Mouse (Mus musculus) hindbrain, embryonic 11.5 days (tissue): ENCODE results near the gene Il21r. TPM values are rescaled to one million over a fixed set of nuclear protein-coding genes. Genes with fewer than 3 reads are reported as not detected.

Source experiments
- ATAC-seq: fragments of 200-750 bp; cut with Nextera tagmentation; 2 replicates; pipeline ENCODE4 v1.8.0; 2017; ENCODE audit warnings: mild to moderate bottlenecking, moderate TSS enrichment, moderate library complexity; ENCODE audit not compliant: low FRiP score
- DNase-seq: peaks from one replicate; pipeline ENCODE4 v3.0.0-alpha.2; 2015; ENCODE audit warnings: low spot score
- H3K27ac ChIP-seq: fragments of 300-500 bp; sonication (generic); 2 replicates; pipeline ENCODE4 v1.5.1; 2014; ENCODE audit warnings: mild to moderate bottlenecking, low read depth, low read length
- H3K27me3 ChIP-seq: fragments of 300-500 bp; sonication (generic); 2 replicates; pipeline ENCODE4 v1.6.1; 2014; ENCODE audit warnings: mild to moderate bottlenecking, low read length, moderate library complexity, mixed read lengths; ENCODE audit not compliant: control insufficient read depth, insufficient read depth
- H3K36me3 ChIP-seq: fragments of 300-500 bp; sonication (generic); 2 replicates; pipeline ENCODE4 v1.6.1; 2014; ENCODE audit warnings: mild to moderate bottlenecking, low read length, moderate library complexity, mixed read lengths; ENCODE audit not compliant: control insufficient read depth, insufficient read depth
- H3K4me1 ChIP-seq: fragments of 300-500 bp; sonication (generic); replicated peaks from 2 replicates; pipeline ENCODE4 v1.6.1; 2014; ENCODE audit warnings: low read length, mixed read lengths; ENCODE audit not compliant: control insufficient read depth, insufficient read depth
- H3K4me2 ChIP-seq: fragments of 300-500 bp; sonication (generic); replicated peaks from 2 replicates; pipeline ENCODE4 v1.6.1; 2014; ENCODE audit warnings: mild to moderate bottlenecking, low read depth, low read length
- H3K4me3 ChIP-seq: fragments of 300-500 bp; sonication (generic); 2 replicates; pipeline ENCODE4 v1.5.1; 2014; ENCODE audit warnings: low read depth, low read length
- H3K9ac ChIP-seq: fragments of 300-500 bp; sonication (generic); 2 replicates; pipeline ENCODE4 v1.6.1; 2014; ENCODE audit warnings: low read depth, low read length
- H3K9me3 ChIP-seq: fragments of 300-500 bp; sonication (generic); 2 replicates; pipeline ENCODE4 v1.6.1; 2016; ENCODE audit warnings: low read length; ENCODE audit not compliant: control insufficient read depth
- WGBS: fragments of 180-500 bp; shearing (Covaris S2); extraction: QIAGEN DNeasy Blood & Tissue Kit; methylation state at CpG from one replicate; pipeline ENCODE4 v1.1.7; 2014; 5-methylcytosine and 5-hydroxymethylcytosine counted together
- polyA plus RNA-seq: library from polyadenylated mRNA; unstranded; fragments of >200 nt; fragmentation: Nextera tagmentation; extraction: Ambion mirVana; gene quantifications from 2 replicates; pipeline ENCODE4 v1.2.1, GENCODE M21; 2014

Gene Il21r
- polyA plus RNA-seq, 1 experiment from 2014 or later, result 0.09 TPM

- Histone ChIP-seq H3K27ac (no peak overlapping the region), H3K4me2 (no peak overlapping the region), H3K27me3 (no peaks in the 10 kb centered on the region), H3K4me3 (no peak overlapping the region), H3K36me3 (no peaks in the 10 kb centered on the region), H3K9me3 (no peaks in the 10 kb centered on the region), H3K9ac (no peak overlapping the region), H3K4me1 (no peaks in the 10 kb centered on the region)
- ATAC-seq (no peak), DNase-seq (no peak)
- WGBS, result 85% methylated on average over 7 of the region's 7 CpGs
Observed at GRCm38 (mm10) chr7:125618016-125618415, 14.8 kb downstream of the Il21r start.

DNA sequence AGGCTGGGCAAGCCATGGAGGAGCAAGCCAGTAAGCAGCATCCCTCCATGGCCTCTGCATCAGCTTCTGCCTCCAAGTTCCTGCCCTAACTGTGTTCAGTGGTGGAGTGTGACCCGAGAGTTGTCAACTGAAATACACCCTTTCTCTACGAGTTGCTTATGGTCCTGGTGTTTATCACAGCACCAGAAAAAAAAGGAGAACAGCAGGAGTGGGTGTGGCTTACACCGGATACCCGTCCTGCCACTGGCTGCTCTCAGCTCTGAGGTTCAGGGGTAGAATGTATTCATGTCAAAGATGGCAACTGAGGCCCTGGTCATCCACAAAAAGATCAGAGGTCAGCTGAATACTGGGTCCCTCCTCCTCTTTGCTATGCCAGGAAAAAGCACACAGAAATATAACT, 16.8 kb downstream of the Il21r start:
- no peaks in the 10 kb centered on the region for H3K4me1 ChIP-seq
- WGBS, result 85% methylated on average over 4 of the region's 4 CpGs
- H3K9me3 ChIP-seq, result no peaks in the 10 kb centered on the region
- no peak for ATAC-seq
- no peak overlapping the region for H3K4me3 ChIP-seq
- H3K36me3 ChIP-seq, result no peaks in the 10 kb centered on the region
- no peak overlapping the region for H3K4me2 ChIP-seq
- no peak overlapping the region for H3K27ac ChIP-seq
- no peak overlapping the region for H3K9ac ChIP-seq
- DNase-seq, result no peak
- no peaks in the 10 kb centered on the region for H3K27me3 ChIP-seq

DNA sequence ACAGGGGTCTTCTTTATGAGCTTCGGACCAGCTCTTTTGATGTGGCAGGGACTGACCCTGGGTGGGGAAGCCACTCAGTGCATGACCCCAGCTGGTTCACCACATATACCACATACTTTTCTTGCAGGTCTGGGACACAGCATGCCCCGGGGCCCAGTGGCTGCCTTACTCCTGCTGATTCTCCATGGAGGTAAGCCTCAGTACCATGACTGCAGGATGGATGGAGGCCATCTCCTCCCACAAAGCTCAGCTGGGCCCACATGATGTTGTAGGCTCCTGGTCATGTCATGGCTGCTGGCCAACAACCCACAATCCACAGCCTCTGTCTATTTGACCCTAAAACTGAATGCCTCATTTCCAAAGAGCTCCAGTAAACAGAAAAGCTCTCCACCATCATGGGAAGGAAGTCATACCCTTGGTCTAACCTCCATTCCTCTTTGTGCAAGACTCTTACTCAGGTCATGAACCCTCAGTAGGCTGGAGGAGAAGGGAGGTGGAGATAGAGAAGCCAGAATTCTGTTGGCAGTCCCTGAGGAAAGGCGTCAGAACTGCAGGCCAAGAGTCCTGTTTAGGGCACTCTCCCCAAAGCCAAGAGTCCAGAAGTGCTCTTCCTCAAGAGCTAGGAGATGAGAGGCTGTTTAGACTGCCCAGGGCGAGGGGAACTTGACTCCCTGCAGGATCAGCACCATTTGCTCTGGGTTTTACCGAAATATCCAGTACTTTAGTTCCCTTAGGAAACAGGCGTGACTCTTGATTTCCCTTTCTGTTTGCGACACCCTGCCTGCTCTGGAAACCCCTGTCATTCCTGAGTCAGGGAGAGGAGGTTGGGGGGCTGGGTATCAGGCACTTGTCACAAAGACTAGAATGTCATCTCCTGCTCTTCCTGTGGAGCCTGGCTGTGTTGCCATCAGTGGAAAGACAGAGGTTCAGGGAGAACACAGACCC, 19.8 kb downstream of the Il21r start:
- ATAC-seq, result no peak

DNA sequence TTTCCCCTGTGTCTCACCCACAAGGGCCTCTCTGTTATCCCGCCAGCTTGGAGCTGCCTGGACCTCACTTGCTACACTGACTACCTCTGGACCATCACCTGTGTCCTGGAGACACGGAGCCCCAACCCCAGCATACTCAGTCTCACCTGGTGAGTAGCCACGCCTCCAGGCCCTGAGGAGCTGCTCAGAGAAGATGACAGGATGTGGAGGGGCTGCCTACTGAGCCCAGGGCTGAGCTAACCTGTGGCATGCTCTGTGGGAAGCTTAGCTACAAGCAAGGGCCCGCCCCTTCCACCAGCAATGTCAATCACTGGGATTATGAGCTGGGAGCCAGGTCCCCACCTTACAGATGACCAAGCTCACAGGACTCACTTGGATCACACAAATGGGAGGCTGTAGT, 22.0 kb downstream of the Il21r start:
- no peaks in the 10 kb centered on the region for H3K36me3 ChIP-seq
- no peak overlapping the region for H3K9ac ChIP-seq
- 76% methylated on average over 4 of the region's 4 CpGs for WGBS
- no peak overlapping the region for H3K4me3 ChIP-seq
- H3K27ac ChIP-seq, result no peak overlapping the region
- H3K27me3 ChIP-seq, result no peaks in the 10 kb centered on the region
- H3K9me3 ChIP-seq, result no peaks in the 10 kb centered on the region
- DNase-seq (no peak), ATAC-seq (no peak)
- H3K4me1 ChIP-seq, result no peaks in the 10 kb centered on the region
- H3K4me2 ChIP-seq, result no peak overlapping the region

More for the DNA sequence above, 19.8 kb downstream of the Il21r start:
- Histone ChIP-seq H3K27ac (no peak overlapping the region), H3K4me2 (no peak overlapping the region), H3K9me3 (no peaks in the 10 kb centered on the region), H3K9ac (no peak overlapping the region), H3K4me3 (no peak overlapping the region), H3K27me3 (no peaks in the 10 kb centered on the region), H3K36me3 (no peaks in the 10 kb centered on the region), H3K4me1 (no peaks in the 10 kb centered on the region)
- DNase-seq, result no peak
- 76% methylated on average over 7 of the region's 7 CpGs for WGBS

GRCm38 (mm10) chr7:125625829-125626228, 22.6 kb downstream of the Il21r start:
- Histone ChIP-seq H3K27me3 (no peaks in the 10 kb centered on the region), H3K4me2 (no peak overlapping the region), H3K4me3 (no peak overlapping the region), H3K4me1 (no peaks in the 10 kb centered on the region), H3K9me3 (no peaks in the 10 kb centered on the region), H3K27ac (no peak overlapping the region), H3K9ac (no peak overlapping the region), H3K36me3 (no peaks in the 10 kb centered on the region)
- ATAC-seq (no peak), DNase-seq (no peak)
- WGBS, result 58% methylated on average over 7 of the region's 7 CpGs

DNA sequence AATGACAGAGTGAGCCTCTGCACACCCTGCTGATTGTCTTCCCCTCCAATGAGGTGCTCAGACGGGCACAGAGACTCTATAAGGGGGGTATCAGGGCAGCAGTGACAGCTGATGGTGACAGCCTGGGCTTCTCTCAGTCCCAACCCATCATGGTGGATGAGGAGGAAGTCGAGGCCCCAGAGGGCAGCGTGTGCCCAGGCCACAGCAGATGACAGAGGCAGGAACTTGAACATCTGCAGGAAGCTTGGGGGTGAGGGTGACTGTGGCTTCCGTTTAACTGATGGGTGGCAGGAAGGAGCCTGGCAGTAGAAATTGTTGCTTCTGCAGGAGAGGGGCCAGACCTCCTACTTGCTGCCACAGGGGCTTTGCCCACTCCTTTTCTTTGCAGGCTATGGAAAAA, 27.1 kb downstream of the Il21r start:
- H3K36me3 ChIP-seq, result no peaks in the 10 kb centered on the region
- no peak overlapping the region for H3K9ac ChIP-seq
- no peak overlapping the region for H3K4me2 ChIP-seq
- DNase-seq, result no peak
- H3K27me3 ChIP-seq, result no peaks in the 10 kb centered on the region
- no peak overlapping the region for H3K27ac ChIP-seq
- H3K4me1 ChIP-seq, result no peaks in the 10 kb centered on the region
- 64% methylated on average over 4 of the region's 4 CpGs for WGBS
- no peak overlapping the region for H3K4me3 ChIP-seq
- no peaks in the 10 kb centered on the region for H3K9me3 ChIP-seq
- no peak for ATAC-seq

DNA sequence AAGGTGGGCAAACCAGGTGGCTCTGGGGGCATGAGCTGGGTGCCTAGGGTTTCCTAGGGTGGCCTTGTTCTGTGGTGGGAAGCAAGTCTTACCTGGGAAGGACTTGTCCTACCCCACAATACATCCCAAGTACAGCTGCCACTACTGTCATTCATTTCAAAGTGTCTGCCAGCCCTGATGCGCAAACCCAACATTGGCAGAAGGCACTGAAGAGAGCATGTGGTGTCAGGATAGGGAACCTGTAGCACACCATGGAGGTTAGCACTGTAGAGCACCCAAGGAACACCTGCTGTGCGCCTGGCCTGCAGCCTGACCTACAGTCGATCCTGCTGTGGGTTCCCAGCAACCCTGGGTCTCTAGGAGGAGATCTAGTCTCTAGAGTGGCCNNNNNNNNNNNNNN, 27.8 kb downstream of the Il21r start:
- no peaks in the 10 kb centered on the region for H3K4me1 ChIP-seq
- no peak for ATAC-seq
- WGBS, result 85% methylated on average over 3 of the region's 3 CpGs

GRCm38 (mm10) chr7:125637220-125638140, 34.3 kb downstream of the Il21r start:
- peaks cover 9% of the 10 kb centered on the region; the same call in 1 of the 2 replicates for H3K36me3 ChIP-seq
- 84% methylated on average over 8 of the region's 8 CpGs for WGBS
- no peak overlapping the region for H3K9ac ChIP-seq
- ATAC-seq, result no peak
- H3K4me3 ChIP-seq, result no peak overlapping the region
- H3K27me3 ChIP-seq, result no peaks in the 10 kb centered on the region
- no peak overlapping the region for H3K4me2 ChIP-seq
- no peak overlapping the region for H3K27ac ChIP-seq
- H3K9me3 ChIP-seq, result no peaks in the 10 kb centered on the region
- H3K4me1 ChIP-seq, result no peaks in the 10 kb centered on the region
- DNase-seq, result no peak

More for the DNA sequence above, 27.8 kb downstream of the Il21r start:
- Histone ChIP-seq H3K27me3 (no peaks in the 10 kb centered on the region), H3K4me3 (no peak overlapping the region), H3K36me3 (no peaks in the 10 kb centered on the region), H3K9me3 (no peaks in the 10 kb centered on the region), H3K9ac (no peak overlapping the region), H3K4me2 (no peak overlapping the region), H3K27ac (no peak overlapping the region)
- no peak for DNase-seq
